Mouse (Mus musculus): Measurements from ENCODE around the gene Hrasls5.

DNA sequence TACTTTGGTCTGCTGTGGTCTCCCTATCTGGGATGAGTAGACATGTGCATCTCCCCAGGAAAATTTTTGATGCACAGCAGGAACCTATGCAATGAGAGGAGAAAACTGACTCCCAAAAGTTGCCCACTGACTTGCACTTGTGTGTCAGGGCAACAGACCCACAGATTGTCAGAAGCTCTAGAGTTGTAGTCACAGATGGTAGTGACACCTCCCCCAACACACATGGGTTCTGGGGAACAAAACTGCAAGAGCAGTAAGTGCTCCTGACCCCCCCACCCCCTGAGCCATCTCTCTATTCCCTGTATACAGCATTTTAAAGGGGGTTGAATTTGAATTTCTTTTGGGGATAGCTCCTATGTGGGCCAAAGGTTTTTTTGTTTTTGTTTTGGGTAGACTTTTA lies 21.5 kb upstream of the Hrasls5 start:
- TF ChIP-seq CTCF (IDR thresholded peaks at IDR 0.05; ENCODE audit: low read depth): no peak
- TF ChIP-seq EP300 (IDR thresholded peaks at IDR 0.05; ENCODE audit: low read depth): no peak
